Mouse (Mus musculus) liver, embryonic 14.5 days (tissue): Measurements from ENCODE around the gene Ccdc63.

Experiments used
- CTCF ChIP-seq: IDR thresholded peaks from 2 replicates; pipeline ENCODE4 v1.5.1; 2016; ENCODE audit warnings: antibody characterized with exemption, low read depth, control low read depth
- EP300 ChIP-seq: IDR thresholded peaks from 2 replicates; pipeline ENCODE4 v1.6.1; 2016; ENCODE audit warnings: antibody characterized with exemption, low read depth

DNA sequence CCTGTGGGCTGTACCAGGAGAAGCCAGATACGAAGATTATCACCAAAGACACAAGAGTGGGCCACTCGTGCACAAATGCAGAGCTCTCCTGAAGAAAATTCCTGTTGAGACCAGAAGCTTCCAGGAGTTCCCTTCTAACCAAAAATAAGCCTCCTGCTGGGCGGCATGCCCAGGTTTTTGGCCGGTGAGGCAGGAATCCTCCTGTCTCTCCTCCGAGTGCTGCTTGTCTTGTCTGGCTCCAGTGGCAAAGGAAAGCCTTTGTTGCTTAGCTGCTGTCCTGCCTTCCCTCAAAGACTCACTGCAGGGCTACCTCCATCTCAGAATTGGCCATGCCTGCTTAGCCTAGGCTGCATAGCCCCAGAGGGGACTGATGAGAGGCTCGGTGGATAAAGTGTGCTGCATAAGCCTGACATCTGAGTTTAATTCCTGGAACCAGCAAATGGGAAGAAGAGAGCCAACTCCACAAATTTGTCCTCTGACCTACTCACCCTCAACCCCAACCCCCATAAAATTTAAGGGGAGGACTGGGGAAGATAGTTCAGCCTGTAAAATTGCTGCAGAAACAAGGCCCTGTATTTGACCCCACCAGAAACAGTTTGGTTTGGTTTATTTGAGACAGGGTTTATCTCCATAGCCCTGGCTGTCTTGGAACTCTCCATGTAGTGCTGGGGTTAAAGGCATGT lies 24.8 kb upstream of the Ccdc63 start:
- TF ChIP-seq CTCF (no peak), EP300 (no peak)
